Mouse (Mus musculus) left cerebral cortex, adult 2 months (tissue): ENCODE data around the gene Spns2. TPM values are rescaled to one million over a fixed set of nuclear protein-coding genes. Genes with fewer than 3 reads are reported as not detected.
A peak's percentile ranks its signal among the peaks of the same experiment; 100 is the strongest.

Source experiments
- DNase-seq, 2 experiments: peaks; one replicate each; pipeline ENCODE4 v3.0.0; 2021 to 2022; ENCODE audit warnings: low spot score in 2 of 2, mixed read lengths in 1 of 2; ENCODE audit errors: extremely low spot score in 1 of 2
- H3K27ac ChIP-seq: fragments of 200-600 bp; 2 replicates; pipeline ENCODE4 v1.8.1; 2022
- H3K4me3 ChIP-seq: fragments of 200-600 bp; 2 replicates; pipeline ENCODE4 v1.8.1; 2022
- CTCF ChIP-seq: fragments of 200-600 bp; IDR thresholded peaks from 2 replicates; pipeline ENCODE4 v1.8.1; 2022; ENCODE audit warnings: antibody characterized with exemption, mild to moderate bottlenecking, moderate library complexity
- intact Hi-C: fragments of 180-260 bp; cut with DNase I; formaldehyde crosslinking; loops from one replicate; pipeline ENCODE4 v1.15.1; 2025
- total RNA-seq, 2 experiments: library from RNA; stranded (reverse); gene quantifications; 2 replicates each; pipeline ENCODE4 v1.2.3; 2021

Gene Spns2
- total RNA-seq, 2 experiments from 2014 or later = 68.2 to 70.6 TPM

- Histone ChIP-seq H3K4me3 (no peak overlapping the region), H3K27ac (no peak overlapping the region)
- no peak for DNase-seq
- intact Hi-C loops = loop anchor here (2.0 kb wide), 2 partner anchors 31 to 45 kb away; no protein-coding TSS in a partner anchor
- TF ChIP-seq CTCF = no peak
These were observed 32.2 kb upstream of the Spns2 start for GRCm38 (mm10) chr11:72521598-72522541.

GRCm38 (mm10) chr11:72519895-72520294 lies 30.2 kb upstream of the Spns2 start:
- intact Hi-C loops = no loop called here
- DNase-seq = no peak
- TF ChIP-seq CTCF = no peak
- no peak overlapping the region for H3K27ac ChIP-seq
- no peak overlapping the region for H3K4me3 ChIP-seq

GRCm38 (mm10) chr11:72519189-72519588 lies 29.5 kb upstream of the Spns2 start:
- intact Hi-C loops = no loop called here
- no peak for DNase-seq
- TF ChIP-seq CTCF = no peak
- H3K4me3 ChIP-seq = no peak overlapping the region
- H3K27ac ChIP-seq = no peak overlapping the region

- TF ChIP-seq CTCF = no peak
- intact Hi-C loops = no loop called here
- no peak overlapping the region for H3K4me3 ChIP-seq
These were observed 28.7 kb upstream of the Spns2 start for GRCm38 (mm10) chr11:72518449-72518848.

GRCm38 (mm10) chr11:72514967-72515366 lies 25.3 kb upstream of the Spns2 start:
- Histone ChIP-seq H3K4me3 (no peak overlapping the region), H3K27ac (no peak overlapping the region)
- no peak for TF ChIP-seq CTCF
- intact Hi-C loops = no loop called here
- no peak for DNase-seq

More at GRCm38 (mm10) chr11:72518449-72518848, 28.7 kb upstream of the Spns2 start:
- DNase-seq = no peak
- H3K27ac ChIP-seq = no peak overlapping the region

- H3K27ac ChIP-seq = no peak overlapping the region
- H3K4me3 ChIP-seq = no peak overlapping the region
- intact Hi-C loops = no loop called here
- no peak for TF ChIP-seq CTCF
- DNase-seq = no peak
These were observed 18.9 kb upstream of the Spns2 start for GRCm38 (mm10) chr11:72508651-72509050.

GRCm38 (mm10) chr11:72507651-72508050 lies 17.9 kb upstream of the Spns2 start:
- TF ChIP-seq CTCF = no peak
- Histone ChIP-seq H3K4me3 (no peak overlapping the region), H3K27ac (no peak overlapping the region)
- intact Hi-C loops = no loop called here
- no peak for DNase-seq

- TF ChIP-seq CTCF = no peak
- H3K27ac ChIP-seq = no peak overlapping the region
- no peak overlapping the region for H3K4me3 ChIP-seq
- no peak for DNase-seq
- intact Hi-C loops = no loop called here
These were observed 14.5 kb upstream of the Spns2 start for GRCm38 (mm10) chr11:72504016-72504797.

GRCm38 (mm10) chr11:72503501-72503921 lies 13.8 kb upstream of the Spns2 start:
- H3K4me3 ChIP-seq = no peak overlapping the region
- TF ChIP-seq CTCF = no peak
- intact Hi-C loops = no loop called here
- no peak overlapping the region for H3K27ac ChIP-seq
- no peak for DNase-seq

- H3K27ac ChIP-seq = peak overlapping the region; percentile 78
- intact Hi-C loops = no loop called here
- peak; percentile 37 to 45 for DNase-seq
- H3K4me3 ChIP-seq = no peak overlapping the region
- TF ChIP-seq CTCF = no peak
These were observed 12.5 kb upstream of the Spns2 start for GRCm38 (mm10) chr11:72502236-72502635.

- intact Hi-C loops = no loop called here
- DNase-seq = no peak
- peak overlapping the region; percentile 78 for H3K27ac ChIP-seq
- TF ChIP-seq CTCF = no peak
- no peak overlapping the region for H3K4me3 ChIP-seq
These were observed 11.8 kb upstream of the Spns2 start for GRCm38 (mm10) chr11:72501426-72502002.

- TF ChIP-seq CTCF = no peak
- intact Hi-C loops = no loop called here
- DNase-seq = no peak
- Histone ChIP-seq H3K4me3 (no peak overlapping the region), H3K27ac (no peak overlapping the region)
These were observed 10.4 kb upstream of the Spns2 start for GRCm38 (mm10) chr11:72500139-72500538.
